Mouse (Mus musculus) gastrocnemius, postnatal 25 days (tissue): ENCODE data around the gene Rabac1. TPM values are rescaled to one million over a fixed set of nuclear protein-coding genes. Genes with fewer than 3 reads are reported as not detected.
A peak's percentile ranks its signal among the peaks of the same experiment; 100 is the strongest.

Experiments used
- DNase-seq: peaks from one replicate; pipeline ENCODE4 v3.0.0; 2022
- total RNA-seq, 2 experiments: library from RNA; stranded (reverse); gene quantifications; 1 replicate in 1 of 2; 2 replicates in 1 of 2; pipeline ENCODE4 v1.2.3; 2021

Gene Rabac1
- total RNA-seq, 2 experiments from 2014 or later, result 191 to 193 TPM

- DNase-seq, result no peak
These were observed 7.9 kb upstream of the Rabac1 start for GRCm38 (mm10) chr7:24980439-24980838.

- DNase-seq, result no peak
These were observed 6.2 kb upstream of the Rabac1 start for GRCm38 (mm10) chr7:24978781-24979180.

GRCm38 (mm10) chr7:24974893-24975595, 2.5 kb upstream of the Rabac1 start:
- DNase-seq, result no peak

GRCm38 (mm10) chr7:24973902-24974301, 1.3 kb upstream of the Rabac1 start:
- no peak for DNase-seq

GRCm38 (mm10) chr7:24973208-24973607, 654 bp upstream of the Rabac1 start:
- no peak for DNase-seq

- DNase-seq, result no peak
These were observed 1.1 kb downstream of the Rabac1 start for GRCm38 (mm10) chr7:24971261-24971971.

- DNase-seq, result no peak
These were observed 2.2 kb downstream of the Rabac1 start for GRCm38 (mm10) chr7:24970341-24970740.

- DNase-seq, result no peak
These were observed 2.7 kb downstream of the Rabac1 start for GRCm38 (mm10) chr7:24969805-24970204.

GRCm38 (mm10) chr7:24968463-24968862, 4.1 kb downstream of the Rabac1 start:
- DNase-seq, result no peak

- DNase-seq, result no peak
These were observed 4.6 kb downstream of the Rabac1 start for GRCm38 (mm10) chr7:24967966-24968365.

GRCm38 (mm10) chr7:24964897-24965535, 7.5 kb downstream of the Rabac1 start:
- peak; percentile 66 for DNase-seq

GRCm38 (mm10) chr7:24964288-24964687, 8.3 kb downstream of the Rabac1 start:
- no peak for DNase-seq

- no peak for DNase-seq
These were observed 17.3 kb downstream of the Rabac1 start for GRCm38 (mm10) chr7:24955226-24955625.

GRCm38 (mm10) chr7:24954450-24954849, 18.1 kb downstream of the Rabac1 start:
- DNase-seq, result no peak

GRCm38 (mm10) chr7:24953966-24954365, 18.6 kb downstream of the Rabac1 start:
- no peak for DNase-seq

GRCm38 (mm10) chr7:24949958-24950623, 22.5 kb downstream of the Rabac1 start:
- no peak for DNase-seq

GRCm38 (mm10) chr7:24948774-24949173, 23.8 kb downstream of the Rabac1 start:
- DNase-seq, result no peak

- no peak for DNase-seq
These were observed 25.1 kb downstream of the Rabac1 start for GRCm38 (mm10) chr7:24947316-24948048.

- DNase-seq, result no peak
These were observed 28.1 kb downstream of the Rabac1 start, which contains the start of gene Gm4881 for GRCm38 (mm10) chr7:24944257-24944950. Gene Gm4881, minus strand, starts transcription at chr7:24944494.

GRCm38 (mm10) chr7:24943641-24944040, 28.9 kb downstream of the Rabac1 start:
- DNase-seq, result no peak

- no peak for DNase-seq
These were observed 40.9 kb downstream of the Rabac1 start for GRCm38 (mm10) chr7:24931651-24932050.
